ENCODE assay signal across 8 mouse cellular contexts in genomic region chr8:124793661-124794485, GRCm38 (mm10). TPM values are rescaled to one million over a fixed set of nuclear protein-coding genes. Genes with fewer than 3 reads are reported as not detected.
DNase-seq lines count a peak whose midpoint lies in the region; ATAC-seq and TF ChIP-seq lines count a peak whose summit lies in the region.

No protein-coding gene starts in this region.

- H3K27ac ChIP-seq in heart, adult 2 months: no peak overlapping the region
- no peak overlapping the region for H3K27ac ChIP-seq in thymus, adult 2 months (ENCODE audit: control insufficient read depth, insufficient read depth, low read length)
- no peak overlapping the region for H3K27ac ChIP-seq in heart, postnatal 0 days (ENCODE audit: low read depth)

- peaks cover 24% of the 10 kb centered on the region for H3K27me3 ChIP-seq in heart, adult 2 months (ENCODE audit: control insufficient read depth, insufficient read depth, low read length)
- H3K27me3 ChIP-seq in thymus, adult 2 months (ENCODE audit: control insufficient read depth, insufficient read depth, low read length): peaks cover 16% of the 10 kb centered on the region
- peaks cover 60% of the 10 kb centered on the region for H3K27me3 ChIP-seq in heart, postnatal 0 days (ENCODE audit: control insufficient read depth, insufficient read depth, low read length)

- no peak for TF ChIP-seq EP300 in heart, adult 2 months (IDR thresholded peaks at IDR 0.05; ENCODE audit: insufficient read depth, low read depth, low read length)
- no peak for TF ChIP-seq EP300 in heart, postnatal 0 days (IDR thresholded peaks at IDR 0.05; ENCODE audit: low read depth)

- H3K9me3 ChIP-seq in heart, postnatal 0 days (replicated peaks; ENCODE audit: control insufficient read depth, low read length): no peaks in the 10 kb centered on the region

- no peaks in the 10 kb centered on the region for H3K79me2 ChIP-seq in heart, adult 2 months (replicated peaks; ENCODE audit: control insufficient read depth, insufficient read depth, low read length)

- H3K4me2 ChIP-seq in heart, postnatal 0 days (ENCODE audit: low read depth, low read length): peak overlapping the region; percentile 97

- DNase-seq in heart, adult 2 months: peak in 1 of 2 experiments; percentile 23
- DNase-seq in heart, adult 9 months (ENCODE audit: low spot score in 2 of 2): no peak
- DNase-seq in thymus, postnatal 25 days: peak; percentile 5
- DNase-seq in thymus, adult 2 months: no peak
- DNase-seq in heart, postnatal 0 days (ENCODE audit: low spot score): no peak
- peak; percentile 21 to 50 for DNase-seq in lung, postnatal 4 days
- peak; percentile 29 for DNase-seq in thymus, postnatal 4 days
- no peak for DNase-seq in kidney, postnatal 10 days

- WGBS in heart, adult 2 months: under 1% methylated on average over 78 of the region's 81 CpGs
- WGBS in thymus, adult 2 months: 3% methylated on average over 81 of the region's 81 CpGs
- under 1% methylated on average over 69 of the region's 81 CpGs for WGBS in heart, postnatal 0 days

- ATAC-seq in heart, postnatal 0 days (ENCODE audit: insufficient read depth, low read depth): peak; percentile 3; the same call in 1 of the 2 replicates

- no peak overlapping the region for H3K9ac ChIP-seq in heart, adult 2 months (ENCODE audit: low read depth, low read length)
- no peak overlapping the region for H3K9ac ChIP-seq in heart, postnatal 0 days (replicated peaks; ENCODE audit: low read depth, low read length)

- H3K4me3 ChIP-seq in heart, adult 2 months: peak overlapping the region; percentile 3; the same call in 1 of the 2 replicates
- H3K4me3 ChIP-seq in thymus, adult 2 months (ENCODE audit: control insufficient read depth, insufficient read depth, low read length): no peak overlapping the region
- H3K4me3 ChIP-seq in heart, postnatal 0 days (ENCODE audit: low read depth, low read length): peak overlapping the region; percentile 59

- no peaks in the 10 kb centered on the region for H3K4me1 ChIP-seq in heart, adult 2 months (ENCODE audit: control insufficient read depth, insufficient read depth, low read length)
- peaks cover 21% of the 10 kb centered on the region for H3K4me1 ChIP-seq in thymus, adult 2 months (replicated peaks; ENCODE audit: control insufficient read depth, insufficient read depth, low read length)
- peaks cover 21% of the 10 kb centered on the region for H3K4me1 ChIP-seq in heart, postnatal 0 days (ENCODE audit: control insufficient read depth, insufficient read depth)

- intact Hi-C loops in heart, adult 2 months (cut with DNase I): no loop called here

- no peaks in the 10 kb centered on the region for H3K36me3 ChIP-seq in heart, adult 2 months (ENCODE audit: control insufficient read depth, insufficient read depth, low read length)
- no peaks in the 10 kb centered on the region for H3K36me3 ChIP-seq in thymus, adult 2 months (ENCODE audit: control insufficient read depth, insufficient read depth, low read length)
- no peaks in the 10 kb centered on the region for H3K36me3 ChIP-seq in heart, postnatal 0 days (replicated peaks; ENCODE audit: control insufficient read depth, insufficient read depth, low read length)

- TF ChIP-seq POLR2A in heart, adult 2 months (IDR thresholded peaks at IDR 0.05; ENCODE audit: insufficient read depth, low read depth, low read length): no peak
- no peak for TF ChIP-seq POLR2A in thymus, adult 2 months (IDR thresholded peaks at IDR 0.05; ENCODE audit: control insufficient read depth, extremely low read depth, insufficient read depth, low read length, poor library complexity)

- no peak for TF ChIP-seq CTCF in heart, adult 2 months (IDR thresholded peaks at IDR 0.05)
- no peak for TF ChIP-seq CTCF in thymus, adult 2 months (IDR thresholded peaks at IDR 0.05; ENCODE audit: borderline replicate concordance, control insufficient read depth, extremely low read depth, insufficient read depth, low read length, poor library complexity)
- no peak; the same call in 1 of the 2 replicates for TF ChIP-seq CTCF in heart, postnatal 0 days (IDR thresholded peaks at IDR 0.05; ENCODE audit: low read depth)

RNA-seq across cellular contexts. Expression of gene Trim67, which starts 1.0 kb away (rescaled TPM):
- under 1 TPM; 0.43 to 0.47 TPM for total RNA-seq in heart, adult 2 months (2021)
- 1.3 and 2.0 TPM in 2 replicates for polyA plus RNA-seq in heart, adult 2 months (2012; rRNA removed)
- polyA plus RNA-seq in thymus, adult 2 months (2012; rRNA removed): 0.26 TPM in 2 replicates
- total RNA-seq in heart, postnatal 0 days (2014; rRNA removed; ENCODE audit: low replicate concordance): 0.04 and 0.08 TPM in 2 replicates
- 0.07 and 0.08 TPM in 2 replicates for polyA plus RNA-seq in heart, postnatal 0 days (2015; fragmentation: Nextera tagmentation; extraction: Ambion mirVana)

RNA-seq across cellular contexts. Expression of gene Fam89a, which starts 42.2 kb away (rescaled TPM):
- 1 to 10 TPM; 1.6 to 2.1 TPM for total RNA-seq in heart, adult 2 months (2021)
- 1.8 and 3.2 TPM in 2 replicates for polyA plus RNA-seq in heart, adult 2 months (2012; rRNA removed)
- polyA plus RNA-seq in thymus, adult 2 months (2012; rRNA removed): 14.2 and 15.5 TPM in 2 replicates
- total RNA-seq in heart, postnatal 0 days (2014; rRNA removed; ENCODE audit: low replicate concordance): not detected in 2 replicates
- polyA plus RNA-seq in heart, postnatal 0 days (2015; fragmentation: Nextera tagmentation; extraction: Ambion mirVana): 0.89 and 1.1 TPM in 2 replicates

Comparison
In these comparisons a context has a peak if more than half of its experiments do, and no peak if none do; other contexts are left out.
1. DNase-seq: peak in thymus, postnatal 25 days (single experiment), lung, postnatal 4 days (2 of 2) and thymus, postnatal 4 days (single experiment); none in heart, adult 9 months (0 of 2), thymus, adult 2 months (single experiment), heart, postnatal 0 days (single experiment) and kidney, postnatal 10 days (single experiment).